Mouse (Mus musculus): ENCODE measurements around the gene Srsf2.

GRCm38 (mm10) chr11:116821057-116821940 is 31.6 kb downstream of the Srsf2 start:
- TF ChIP-seq TAL1 (IDR thresholded peaks at IDR 0.05; ENCODE audit: low read length) (no peak), GATA1 (IDR thresholded peaks at IDR 0.05; ENCODE audit: low read length) (no peak)

Data from erythroblast, embryonic 14.5 days (primary cell).